Mouse (Mus musculus) megakaryocyte, adult 5-6 weeks (primary cell): ENCODE measurements around the gene 1110008P14Rik. TPM values are rescaled to one million over a fixed set of nuclear protein-coding genes. Genes with fewer than 3 reads are reported as not detected.

Experiments
- ATAC-seq: 2 replicates; pipeline ENCODE4 v1.8.0; 2016; ENCODE audit warnings: mild to moderate bottlenecking, inconsistent platforms; ENCODE audit not compliant: poor library complexity, severe bottlenecking
- total RNA-seq, 2 experiments: library from RNA; stranded (forward) in 1 of 2; stranded (reverse) in 1 of 2; fragments of 153-499, 151-499 nt in 1 of 2; fragments of 221-1000, 200-1000 nt in 1 of 2; gene quantifications; 2 replicates each; pipeline versions ENCODE4 v1.2.3 to v1.2.4; 2015 to 2017

The 1110008P14Rik gene
- total RNA-seq (2015) (30.4 and 38.4 TPM in 2 replicates), total RNA-seq (2017) (29.1 and 32.3 TPM in 2 replicates)

- ATAC-seq = peak; percentile 90
Measured at GRCm38 (mm10) chr2:32381775-32382223, at the start of gene 1110008P14Rik. TSS of gene 1110008P14Rik (minus strand) at chr2:32381938.

DNA sequence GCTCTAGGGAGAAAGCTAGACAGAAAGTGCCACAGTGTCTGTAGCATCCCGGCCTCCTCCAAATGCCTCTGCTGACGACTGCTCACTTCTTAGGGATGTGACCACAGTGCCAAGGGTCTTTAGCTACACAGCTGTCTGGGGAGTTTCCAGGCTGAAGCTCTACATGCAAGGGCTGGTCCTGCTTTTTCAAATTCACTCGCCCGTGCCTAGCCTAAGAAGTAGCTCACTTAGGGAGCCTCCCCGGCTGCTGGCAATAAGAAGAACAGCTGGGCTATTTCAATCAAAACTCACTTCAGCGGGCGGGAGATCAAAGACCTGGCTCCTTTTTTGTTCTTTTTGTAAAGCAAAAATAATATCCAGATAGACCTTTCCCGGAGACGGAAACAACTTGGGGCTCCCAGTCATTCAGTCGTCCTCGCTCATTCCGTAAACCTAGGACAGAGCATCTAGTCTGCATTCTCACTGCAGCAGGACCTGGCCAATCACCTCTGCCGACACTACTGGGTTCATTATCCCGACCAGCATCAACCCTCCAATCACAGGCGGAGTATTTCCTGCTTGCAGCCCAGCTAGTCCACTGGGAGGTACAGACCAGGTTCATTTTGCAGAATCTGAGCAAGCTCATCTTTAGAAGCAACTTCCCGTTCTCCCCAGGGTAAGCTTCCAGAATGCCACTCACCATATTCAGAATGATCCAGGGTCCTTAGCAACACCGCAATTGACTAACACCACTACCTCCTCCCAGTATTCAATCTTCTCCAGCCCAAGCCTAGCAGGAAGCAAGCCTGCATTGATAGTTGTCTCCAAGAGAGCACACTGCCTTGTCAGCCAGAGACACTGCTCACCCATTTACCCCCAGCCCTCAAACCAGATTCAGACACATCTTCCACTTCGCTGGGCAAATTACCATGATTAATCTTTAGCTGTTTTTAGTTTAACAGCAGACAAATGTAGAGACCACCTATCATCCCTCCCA is 49.3 kb upstream of the 1110008P14Rik start:
- ATAC-seq = no peak

DNA sequence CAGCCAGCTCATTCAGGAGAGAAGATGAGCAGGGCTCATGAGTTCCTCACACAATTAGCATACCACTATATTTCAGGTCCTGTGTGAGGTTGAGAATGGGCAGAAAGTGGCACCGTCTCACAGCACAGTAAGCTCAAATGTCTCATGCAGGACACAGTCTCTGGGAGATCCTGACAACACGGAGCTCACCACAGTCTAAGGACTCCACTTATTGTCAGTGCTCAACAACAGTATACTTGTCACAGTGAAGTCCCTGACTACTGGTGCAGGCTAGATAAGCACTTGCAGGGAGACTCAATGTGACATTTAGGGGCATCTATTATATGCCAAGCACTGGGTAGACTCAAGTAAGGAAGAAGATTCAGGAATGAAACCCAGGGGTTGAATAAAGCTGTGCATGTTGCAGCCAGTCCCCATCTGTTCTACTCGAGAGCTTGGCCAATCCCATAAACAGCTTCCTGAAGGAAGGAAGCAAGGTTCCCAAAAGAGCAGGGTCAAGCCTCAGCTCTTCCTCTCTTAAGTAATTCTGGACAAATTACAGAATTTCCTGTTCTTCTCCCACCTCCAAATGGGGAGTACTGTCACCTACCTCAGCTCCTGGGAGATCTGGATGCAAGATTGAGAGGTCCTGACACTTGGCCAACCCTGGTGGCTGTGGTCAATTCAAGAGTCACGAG is 47.6 kb upstream of the 1110008P14Rik start:
- no peak for ATAC-seq

GRCm38 (mm10) chr2:32428262-32428722 is 46.6 kb upstream of the 1110008P14Rik start:
- ATAC-seq = peak; percentile 28

DNA sequence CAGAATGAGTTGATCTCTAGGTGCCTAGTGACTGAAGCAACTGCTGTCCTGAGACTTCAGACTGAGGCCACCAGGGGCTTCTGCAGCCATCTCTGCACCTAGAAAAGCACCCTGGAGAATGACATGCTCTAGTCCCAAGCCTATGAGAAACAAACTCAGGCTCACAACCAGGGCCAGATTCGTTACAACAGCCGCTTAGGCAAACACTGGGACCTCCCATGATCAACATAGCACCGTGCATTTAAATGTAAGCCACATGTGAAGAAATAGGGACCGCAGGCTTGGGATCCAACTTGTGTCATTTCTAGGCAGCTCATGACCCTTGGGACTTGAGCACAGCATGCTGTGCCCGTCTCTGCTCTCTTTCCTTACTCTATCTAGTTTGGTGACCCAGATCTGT is 46.0 kb upstream of the 1110008P14Rik start:
- no peak for ATAC-seq

GRCm38 (mm10) chr2:32426141-32426540 is 44.4 kb upstream of the 1110008P14Rik start:
- no peak for ATAC-seq

DNA sequence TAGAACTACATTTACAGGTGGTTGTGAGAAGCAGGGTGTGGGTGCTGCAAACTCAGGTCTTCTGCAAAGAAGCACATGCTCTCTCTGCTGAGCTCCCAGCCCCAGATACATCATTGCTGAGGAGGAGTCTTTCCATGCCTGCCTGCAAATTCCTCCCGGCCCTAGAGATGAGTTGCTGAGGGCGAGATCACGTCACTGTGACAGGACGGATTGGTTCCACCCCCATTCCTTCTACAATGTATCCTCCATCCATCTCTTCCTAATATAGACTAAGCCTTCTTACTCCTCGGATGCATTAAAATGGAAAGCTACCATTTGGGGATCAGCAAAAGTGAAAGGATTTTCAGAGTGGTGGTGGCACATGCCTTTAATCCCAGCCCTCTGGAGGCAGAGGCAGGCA is 43.8 kb upstream of the 1110008P14Rik start:
- no peak for ATAC-seq

- no peak for ATAC-seq
Measured at GRCm38 (mm10) chr2:32424796-32425195, 43.1 kb upstream of the 1110008P14Rik start.

DNA sequence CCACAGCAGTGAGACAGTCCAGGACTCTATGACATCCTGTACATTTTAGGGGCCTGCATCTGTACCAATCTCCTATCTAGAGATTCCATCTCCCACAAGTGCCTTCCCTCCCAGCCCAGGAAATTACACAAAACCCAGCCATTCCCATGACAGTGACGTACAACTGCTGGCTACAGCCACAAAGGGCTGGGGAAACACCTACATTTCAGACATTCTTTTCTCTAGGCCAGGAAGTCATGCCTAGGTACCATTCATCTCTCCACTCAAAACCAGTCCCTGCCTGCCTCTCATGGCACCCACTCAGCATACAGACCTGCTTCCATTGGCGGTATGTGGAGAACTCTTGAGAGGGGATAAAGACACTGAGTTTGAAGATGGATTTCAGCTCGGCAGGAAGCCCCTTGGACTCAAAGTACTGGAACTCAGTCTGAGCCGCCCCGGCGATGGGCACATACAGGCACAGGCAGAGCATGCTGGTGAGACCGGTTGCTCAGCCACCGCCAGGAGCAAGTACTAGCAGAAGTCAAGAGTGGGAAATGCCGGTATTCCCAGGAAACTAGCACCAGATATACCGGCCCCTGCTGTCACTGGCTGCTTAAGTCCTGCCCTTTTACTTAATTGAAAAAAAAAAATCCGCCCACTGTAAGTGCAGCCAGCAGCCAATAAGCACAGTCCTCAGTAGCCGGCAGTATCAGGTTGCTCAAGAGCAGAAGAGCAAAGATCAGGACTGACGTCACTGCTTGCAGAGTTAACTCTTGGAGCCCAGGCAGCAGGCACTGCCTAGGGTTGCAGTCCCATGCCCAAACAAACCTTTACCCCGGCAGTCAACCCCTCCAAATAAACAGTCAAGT is 42.0 kb upstream of the 1110008P14Rik start:
- peak; percentile 85 for ATAC-seq

GRCm38 (mm10) chr2:32421851-32422251 is 40.1 kb upstream of the 1110008P14Rik start:
- ATAC-seq = no peak

GRCm38 (mm10) chr2:32420647-32421046 is 38.9 kb upstream of the 1110008P14Rik start:
- no peak for ATAC-seq

- ATAC-seq = no peak
Measured at GRCm38 (mm10) chr2:32420066-32420608, 38.4 kb upstream of the 1110008P14Rik start.

- no peak for ATAC-seq
Measured at GRCm38 (mm10) chr2:32419359-32419758, 37.6 kb upstream of the 1110008P14Rik start.

DNA sequence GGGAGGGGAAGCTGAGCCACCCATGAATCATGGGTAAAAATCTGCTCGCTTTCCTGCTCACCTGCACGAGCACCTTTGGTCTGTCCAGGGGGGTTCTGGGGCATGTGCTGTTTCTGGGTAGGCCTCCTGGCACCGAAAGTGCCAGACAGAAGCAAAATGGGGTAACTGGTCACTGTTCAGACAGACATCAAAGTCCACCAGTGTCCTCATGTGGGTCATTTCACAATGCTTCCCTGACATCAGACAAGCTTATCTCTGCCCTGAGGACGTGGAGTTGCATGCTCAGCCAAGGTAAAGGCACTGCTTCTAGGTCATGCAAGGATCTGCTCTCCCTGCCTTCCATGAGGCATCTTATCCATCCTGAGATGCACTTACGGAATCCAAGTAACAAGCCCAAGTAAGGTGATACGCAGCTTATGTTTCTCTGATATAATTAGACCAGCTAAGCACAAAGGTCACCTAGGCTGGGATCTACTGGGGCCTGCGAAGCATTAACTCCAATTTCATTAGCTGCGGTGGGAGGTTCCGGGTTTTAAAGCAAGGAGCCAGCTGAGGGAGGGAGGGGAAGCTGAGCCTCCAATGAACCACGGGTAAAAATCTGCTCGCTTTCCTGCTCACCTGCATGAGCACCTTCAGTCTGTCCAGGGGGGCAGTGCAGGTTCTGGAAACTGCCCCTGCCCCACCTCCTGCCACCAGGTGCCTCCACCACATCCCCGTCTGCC is 36.9 kb upstream of the 1110008P14Rik start:
- ATAC-seq = no peak

DNA sequence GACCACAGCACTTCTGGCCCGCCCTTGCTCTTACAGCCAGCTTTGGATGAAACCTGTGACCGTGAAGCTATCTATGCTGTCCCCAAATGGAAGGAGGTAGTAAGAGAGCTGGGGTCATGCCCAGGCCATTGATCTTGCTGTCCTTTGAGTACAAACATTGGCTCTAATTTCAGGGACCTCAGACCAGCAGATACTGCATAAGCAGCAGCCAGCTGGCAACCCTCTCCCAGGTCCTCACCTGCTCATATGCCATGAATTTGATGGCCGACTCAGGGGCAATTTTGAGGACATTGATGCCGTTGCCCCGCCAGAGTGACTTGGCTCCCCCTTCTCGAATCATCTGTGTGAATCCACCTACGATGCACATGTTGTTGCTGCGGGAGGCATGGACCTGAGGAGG is 35.7 kb upstream of the 1110008P14Rik start:
- no peak for ATAC-seq

- no peak for ATAC-seq
Measured at GRCm38 (mm10) chr2:32416556-32416955, 34.8 kb upstream of the 1110008P14Rik start.

- ATAC-seq = no peak
Measured at GRCm38 (mm10) chr2:32415801-32416200, 34.1 kb upstream of the 1110008P14Rik start.

DNA sequence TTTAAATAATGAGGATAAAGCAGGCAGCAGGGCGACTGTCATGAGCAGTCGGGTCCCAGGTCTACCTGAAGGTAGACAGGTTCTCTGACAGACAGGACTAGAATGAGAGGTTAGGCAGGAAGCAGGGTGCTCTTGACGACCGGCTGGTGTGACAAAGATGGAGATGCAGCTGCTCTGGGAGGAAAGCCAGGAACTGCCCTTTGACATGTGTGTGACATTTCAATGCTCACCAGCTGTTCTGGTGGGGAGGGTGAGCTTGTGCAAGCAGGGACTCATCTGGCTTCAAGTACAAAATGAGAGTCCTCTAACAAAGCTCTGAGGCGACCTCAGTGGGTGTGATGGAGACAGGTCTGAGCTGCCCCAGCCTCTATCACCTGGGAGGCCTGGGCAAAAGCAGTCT is 32.2 kb upstream of the 1110008P14Rik start:
- no peak for ATAC-seq

GRCm38 (mm10) chr2:32412742-32413531 is 31.2 kb upstream of the 1110008P14Rik start:
- no peak for ATAC-seq
